Mouse (Mus musculus) central nervous system, embryonic 11.5 days (tissue): ENCODE data around the gene Mtrf1l. TPM values are rescaled to one million over a fixed set of nuclear protein-coding genes. Genes with fewer than 3 reads are reported as not detected.

ENCODE experiments used
- polyA plus RNA-seq: library from polyadenylated mRNA; depleted of rRNA; stranded (reverse); fragments of >200 nt; gene quantifications from 2 replicates; pipeline ENCODE4 v1.2.3, GENCODE M21; 2012; rRNA removed

The Mtrf1l gene
- polyA plus RNA-seq = 8.0 and 11.6 TPM in 2 replicates

GRCm38 (mm10) chr10:5823740-5824491 is at the start of gene Mtrf1l:
TSS of gene Mtrf1l (minus strand) at chr10:5823910.

GRCm38 (mm10) chr10:5805243-5805730 is 18.4 kb downstream of the Mtrf1l start, which contains the start of gene Fbxo5:
TSS of gene Fbxo5 (minus strand) at chr10:5805600.

Other genes starting within 250 kb of the Mtrf1l start
- gene Myct1, start 230.1 kb downstream of the Mtrf1l start, polyA plus RNA-seq = 0.73 and 1.9 TPM in 2 replicates
- gene Vip, start 184.7 kb downstream of the Mtrf1l start, polyA plus RNA-seq = 0.17 and 0.19 TPM in 2 replicates
- gene Fbxo5, start 18.3 kb downstream of the Mtrf1l start, polyA plus RNA-seq = 58.3 and 67.8 TPM in 2 replicates
- 1.5 TPM in 2 replicates for gene Rgs17, start 98.5 kb upstream of the Mtrf1l start, polyA plus RNA-seq